14 mouse cellular contexts compared by ENCODE assay signal in genomic region chr2:68957831-68958230, GRCm38 (mm10).
DNase-seq lines count a peak whose midpoint lies in the region; ATAC-seq and TF ChIP-seq lines count a peak whose summit lies in the region.
"Had no signal": no experiment of that assay in that cellular context is flagged by ENCODE, and none has a peak within 500 bp of the region (broad histone marks: within the 10 kb centered on the region; RNA-seq: fewer than 3 reads in every experiment).

No protein-coding gene starts in this region.

- DNase-seq in hindbrain, embryonic 14.5 days (ENCODE audit: low spot score) = no peak
- no peak for DNase-seq in hindbrain, embryonic 11.5 days (ENCODE audit: low spot score)
- peak; percentile 82 for DNase-seq in brain, adult 2 months (ENCODE audit: low read depth, low spot score)
- peak; percentile 44 for DNase-seq in cerebellum, adult 8-10 months
- no peak for DNase-seq in midbrain, postnatal 0 days (ENCODE audit: low spot score)
- DNase-seq in spleen, postnatal 10 days (ENCODE audit: low spot score in 2 of 2) = no peak
- DNase-seq: kidney, adult 8-10 months; layer of hippocampus, adult 9-11 months; lung, postnatal 4 days had no signal

- 71% methylated on average over 7 of the region's 7 CpGs for WGBS in hindbrain, embryonic 14.5 days
- 74% methylated on average over 7 of the region's 7 CpGs for WGBS in hindbrain, embryonic 11.5 days
- 56% methylated on average over 7 of the region's 7 CpGs for WGBS in midbrain, postnatal 0 days
- WGBS in liver, embryonic 12.5 days (ENCODE audit: insufficient replicate concordance) = 72% methylated on average over 7 of the region's 7 CpGs
- WGBS in intestine, embryonic 16.5 days = 71% methylated on average over 7 of the region's 7 CpGs

- no peak for TF ChIP-seq CTCF in midbrain, postnatal 0 days (IDR thresholded peaks at IDR 0.05)

- ATAC-seq in hindbrain, embryonic 14.5 days (ENCODE audit: low FRiP score) = no peak
- ATAC-seq in hindbrain, embryonic 11.5 days (ENCODE audit: low FRiP score) = no peak
- ATAC-seq in midbrain, postnatal 0 days (ENCODE audit: low FRiP score) = peak; percentile 45; the same call in 1 of the 2 replicates
- no peak for ATAC-seq in liver, embryonic 12.5 days
- ATAC-seq in intestine, embryonic 16.5 days = no peak

- H3K4me1 ChIP-seq in hindbrain, embryonic 14.5 days (replicated peaks; ENCODE audit: control insufficient read depth, insufficient read depth, low read length) = 0 out of 2 replicates have a peak, but pooled peaks cover 10% of the 10 kb centered on the region
- no peaks in the 10 kb centered on the region for H3K4me1 ChIP-seq in hindbrain, embryonic 11.5 days (replicated peaks; ENCODE audit: control insufficient read depth, insufficient read depth, low read length)
- 0 out of 2 replicates have a peak, but pooled peaks cover 4% of the 10 kb centered on the region for H3K4me1 ChIP-seq in midbrain, postnatal 0 days (ENCODE audit: insufficient read depth, low read length)
- 0 out of 2 replicates have a peak, but pooled peaks cover 2% of the 10 kb centered on the region for H3K4me1 ChIP-seq in liver, embryonic 12.5 days
- 0 out of 2 replicates have a peak, but pooled peaks cover 4% of the 10 kb centered on the region for H3K4me1 ChIP-seq in intestine, embryonic 16.5 days (ENCODE audit: control insufficient read depth, insufficient read depth, low read length)

- H3K9me3 ChIP-seq in hindbrain, embryonic 14.5 days (ENCODE audit: control insufficient read depth, low read length) = no peaks in the 10 kb centered on the region
- H3K9me3 ChIP-seq in hindbrain, embryonic 11.5 days (ENCODE audit: control insufficient read depth, low read length) = no peaks in the 10 kb centered on the region
- no peaks in the 10 kb centered on the region for H3K9me3 ChIP-seq in midbrain, postnatal 0 days (ENCODE audit: low read length)
- H3K9me3 ChIP-seq in liver, embryonic 12.5 days (replicated peaks) = no peaks in the 10 kb centered on the region
- no peaks in the 10 kb centered on the region for H3K9me3 ChIP-seq in intestine, embryonic 16.5 days (ENCODE audit: control insufficient read depth, low read length)
- H3K9me3 ChIP-seq: embryonic facial prominence, embryonic 12.5 days had no signal

- 0 out of 2 replicates have a peak overlapping the region, but pooled peaks have one; percentile 22 for H3K9ac ChIP-seq in hindbrain, embryonic 14.5 days
- H3K9ac ChIP-seq in hindbrain, embryonic 11.5 days (ENCODE audit: low read depth, low read length) = no peak overlapping the region
- no peak overlapping the region for H3K9ac ChIP-seq in midbrain, postnatal 0 days (replicated peaks; ENCODE audit: low read length, poor library complexity, severe bottlenecking)
- no peak overlapping the region for H3K9ac ChIP-seq in liver, embryonic 12.5 days
- H3K9ac ChIP-seq in intestine, embryonic 16.5 days (ENCODE audit: low read depth, low read length) = no peak overlapping the region
- H3K9ac ChIP-seq: embryonic facial prominence, embryonic 12.5 days; liver, embryonic 14.5 days had no signal

- no peaks in the 10 kb centered on the region for H3K27me3 ChIP-seq in hindbrain, embryonic 14.5 days (ENCODE audit: control insufficient read depth, insufficient read depth, low read length)
- no peaks in the 10 kb centered on the region for H3K27me3 ChIP-seq in hindbrain, embryonic 11.5 days (ENCODE audit: control insufficient read depth, insufficient read depth, low read length)
- no peaks in the 10 kb centered on the region for H3K27me3 ChIP-seq in midbrain, postnatal 0 days (ENCODE audit: insufficient read depth, low read length)
- no peaks in the 10 kb centered on the region for H3K27me3 ChIP-seq in liver, embryonic 12.5 days (replicated peaks)
- H3K27me3 ChIP-seq in intestine, embryonic 16.5 days (replicated peaks; ENCODE audit: control insufficient read depth, insufficient read depth, low read length) = no peaks in the 10 kb centered on the region
- H3K27me3 ChIP-seq: CH12.LX; embryonic facial prominence, embryonic 12.5 days had no signal

- no peak overlapping the region for H3K4me3 ChIP-seq in hindbrain, embryonic 14.5 days (replicated peaks; ENCODE audit: low read length)
- H3K4me3 ChIP-seq in hindbrain, embryonic 11.5 days (ENCODE audit: low read depth, low read length) = no peak overlapping the region
- H3K4me3 ChIP-seq in midbrain, postnatal 0 days (ENCODE audit: low read depth, low read length) = no peak overlapping the region
- no peak overlapping the region for H3K4me3 ChIP-seq in liver, embryonic 12.5 days
- no peak overlapping the region for H3K4me3 ChIP-seq in intestine, embryonic 16.5 days (ENCODE audit: low read length)
- H3K4me3 ChIP-seq: embryonic facial prominence, embryonic 12.5 days had no signal

- no peak overlapping the region for H3K27ac ChIP-seq in hindbrain, embryonic 14.5 days
- no peak overlapping the region for H3K27ac ChIP-seq in hindbrain, embryonic 11.5 days (ENCODE audit: low read depth, low read length)
- peak overlapping the region; percentile 59 for H3K27ac ChIP-seq in midbrain, postnatal 0 days (ENCODE audit: low read depth, low read length)
- no peak overlapping the region for H3K27ac ChIP-seq in liver, embryonic 12.5 days
- H3K27ac ChIP-seq in intestine, embryonic 16.5 days (ENCODE audit: low read length) = no peak overlapping the region
- H3K27ac ChIP-seq: embryonic facial prominence, embryonic 12.5 days; liver, embryonic 14.5 days had no signal

- H3K4me2 ChIP-seq in hindbrain, embryonic 14.5 days (replicated peaks) = no peak overlapping the region
- H3K4me2 ChIP-seq in hindbrain, embryonic 11.5 days (replicated peaks; ENCODE audit: low read depth, low read length) = no peak overlapping the region
- no peak overlapping the region for H3K4me2 ChIP-seq in midbrain, postnatal 0 days (ENCODE audit: low read depth, low read length, poor library complexity, severe bottlenecking)
- no peak overlapping the region for H3K4me2 ChIP-seq in liver, embryonic 12.5 days
- H3K4me2 ChIP-seq in intestine, embryonic 16.5 days (ENCODE audit: low read depth, low read length) = no peak overlapping the region
- H3K4me2 ChIP-seq: embryonic facial prominence, embryonic 12.5 days had no signal

- H3K36me3 ChIP-seq in hindbrain, embryonic 14.5 days (replicated peaks; ENCODE audit: control insufficient read depth, insufficient read depth) = no peaks in the 10 kb centered on the region
- H3K36me3 ChIP-seq in hindbrain, embryonic 11.5 days (ENCODE audit: control insufficient read depth, insufficient read depth, low read length) = no peaks in the 10 kb centered on the region
- no peaks in the 10 kb centered on the region for H3K36me3 ChIP-seq in midbrain, postnatal 0 days (ENCODE audit: insufficient read depth, low read length)
- no peaks in the 10 kb centered on the region for H3K36me3 ChIP-seq in liver, embryonic 12.5 days
- H3K36me3 ChIP-seq in intestine, embryonic 16.5 days (ENCODE audit: control insufficient read depth, insufficient read depth, low read length) = no peaks in the 10 kb centered on the region
- H3K36me3 ChIP-seq: embryonic facial prominence, embryonic 12.5 days had no signal

Comparison
In these comparisons a context has a peak if more than half of its experiments do, and no peak if none do; other contexts are left out.
1. DNase-seq: peak in brain, adult 2 months (single experiment) and cerebellum, adult 8-10 months (single experiment); none in hindbrain, embryonic 14.5 days (single experiment), hindbrain, embryonic 11.5 days (single experiment), midbrain, postnatal 0 days (single experiment) and spleen, postnatal 10 days (0 of 2).